Mouse (Mus musculus) midbrain, embryonic 14.5 days (tissue): ENCODE measurements around the gene Nup205. TPM values are rescaled to one million over a fixed set of nuclear protein-coding genes. Genes with fewer than 3 reads are reported as not detected.

Experiments
- ATAC-seq: fragments of 200-750 bp; cut with Nextera tagmentation; 2 replicates; pipeline ENCODE4 v1.8.0; 2017; ENCODE audit warnings: moderate number of reproducible peaks, moderate library complexity; ENCODE audit not compliant: low FRiP score, low TSS enrichment
- DNase-seq: peaks from one replicate; pipeline ENCODE4 v3.0.0-alpha.2; 2015
- H3K27ac ChIP-seq: fragments of 300-500 bp; sonication (generic); replicated peaks from 2 replicates; pipeline ENCODE4 v1.5.1; 2014; ENCODE audit warnings: mild to moderate bottlenecking, low read depth, low read length, moderate library complexity
- H3K27me3 ChIP-seq: fragments of 300-500 bp; sonication (generic); 2 replicates; pipeline ENCODE4 v1.6.1; 2014; ENCODE audit warnings: low read length, control low read depth, mixed read lengths; ENCODE audit not compliant: control insufficient read depth, insufficient read depth
- H3K36me3 ChIP-seq: fragments of 300-500 bp; sonication (generic); 2 replicates; pipeline ENCODE4 v1.6.1; 2014; ENCODE audit warnings: low read length, control low read depth; ENCODE audit not compliant: control insufficient read depth, insufficient read depth
- H3K4me1 ChIP-seq: fragments of 300-500 bp; sonication (generic); 2 replicates; pipeline ENCODE4 v1.6.1; 2014; ENCODE audit warnings: mild to moderate bottlenecking, antibody characterized with exemption, low read length, control low read depth; ENCODE audit not compliant: control insufficient read depth, insufficient read depth
- H3K4me2 ChIP-seq: fragments of 300-500 bp; sonication (generic); 2 replicates; pipeline ENCODE4 v1.6.1; 2014; ENCODE audit warnings: mild to moderate bottlenecking, low read length, moderate library complexity
- H3K4me3 ChIP-seq: fragments of 300-500 bp; sonication (generic); replicated peaks from 2 replicates; pipeline ENCODE4 v1.5.1; 2014; ENCODE audit warnings: low read depth, low read length
- H3K9ac ChIP-seq: fragments of 300-500 bp; sonication (generic); replicated peaks from 2 replicates; pipeline ENCODE4 v1.6.1; 2014; ENCODE audit warnings: mild to moderate bottlenecking, low read length, moderate library complexity
- H3K9me3 ChIP-seq: fragments of 300-500 bp; sonication (generic); 2 replicates; pipeline ENCODE4 v1.6.1; 2016; ENCODE audit warnings: low read length, control low read depth, mixed read lengths; ENCODE audit not compliant: control insufficient read depth
- whole genome bisulfite sequencing: fragments of 180-500 bp; shearing (Covaris S2); extraction: QIAGEN DNeasy Blood & Tissue Kit; methylation state at CpG from one replicate; pipeline ENCODE4 v1.1.7; 2014; 5-methylcytosine and 5-hydroxymethylcytosine counted together
- polyA plus RNA-seq: library from polyadenylated mRNA; unstranded; fragments of >200 nt; fragmentation: Nextera tagmentation; extraction: Ambion mirVana; gene quantifications from 2 replicates; pipeline ENCODE4 v1.2.1, GENCODE M21; 2014

Gene Nup205
- 26.2 and 37.0 TPM in 2 replicates for polyA plus RNA-seq

DNA sequence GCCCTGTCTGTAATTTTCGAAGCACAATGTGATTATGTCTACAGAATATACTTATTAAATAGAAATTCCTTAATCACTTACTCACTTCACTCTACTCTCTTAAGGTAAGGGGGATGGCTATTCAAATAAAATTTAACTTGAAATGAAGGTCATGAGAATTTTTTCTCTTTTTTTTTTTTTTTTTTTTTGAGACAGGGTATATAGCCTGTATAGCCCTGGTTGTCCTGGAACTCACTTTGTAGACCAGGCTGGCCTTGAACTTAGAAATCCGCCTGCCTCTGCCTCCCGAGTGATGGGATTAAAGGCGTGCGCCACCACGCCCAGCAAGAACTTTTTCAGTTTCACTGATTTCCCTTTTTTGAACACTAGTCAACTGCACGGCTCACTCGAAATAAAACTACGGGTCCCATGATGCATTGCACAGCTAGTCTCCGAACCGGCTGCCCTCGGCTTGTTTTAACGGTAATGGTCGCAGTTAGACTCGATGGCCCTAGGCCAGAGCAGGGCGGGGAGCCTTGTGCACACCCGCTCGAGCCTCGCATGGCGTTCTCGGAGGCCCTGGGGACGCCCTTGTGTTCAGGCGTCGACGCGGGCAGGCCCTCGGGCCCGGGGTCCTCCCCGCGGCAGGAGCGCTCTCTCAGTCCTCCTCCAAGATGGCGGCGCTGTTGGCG lies at the start of gene Nup205:
Gene Nup205, plus strand, starts transcription at position 443 of the 671 bp plus-strand sequence.
- WGBS = 3% methylated on average over 34 of the region's 34 CpGs
- no peaks in the 10 kb centered on the region for H3K27me3 ChIP-seq
- no peaks in the 10 kb centered on the region for H3K4me1 ChIP-seq
- H3K4me3 ChIP-seq = peak within 1 kb of the TSS; percentile 94
- no peaks in the 10 kb centered on the region for H3K36me3 ChIP-seq
- DNase-seq (peak; percentile 91), ATAC-seq (peak; percentile 93)
- no peaks in the 10 kb centered on the region for H3K9me3 ChIP-seq
- H3K27ac ChIP-seq = peak within 1 kb of the TSS; percentile 99
- peak within 1 kb of the TSS; percentile 89 for H3K9ac ChIP-seq
- H3K4me2 ChIP-seq = peak within 1 kb of the TSS; percentile 83

GRCm38 (mm10) chr6:35132806-35133205 lies 44.4 kb upstream of the Nup205 start:
- ATAC-seq (peak; percentile 6; the same call in 1 of the 2 replicates), DNase-seq (peak; percentile 39)
- Histone ChIP-seq H3K9me3 (no peaks in the 10 kb centered on the region), H3K4me3 (peak overlapping the region; percentile 67), H3K36me3 (no peaks in the 10 kb centered on the region), H3K4me1 (peaks cover 10% of the 10 kb centered on the region), H3K27ac (peak overlapping the region; percentile 89), H3K27me3 (no peaks in the 10 kb centered on the region), H3K4me2 (peak overlapping the region; percentile 74), H3K9ac (peak overlapping the region; percentile 82)
- under 1% methylated on average over 11 of the region's 11 CpGs for WGBS

DNA sequence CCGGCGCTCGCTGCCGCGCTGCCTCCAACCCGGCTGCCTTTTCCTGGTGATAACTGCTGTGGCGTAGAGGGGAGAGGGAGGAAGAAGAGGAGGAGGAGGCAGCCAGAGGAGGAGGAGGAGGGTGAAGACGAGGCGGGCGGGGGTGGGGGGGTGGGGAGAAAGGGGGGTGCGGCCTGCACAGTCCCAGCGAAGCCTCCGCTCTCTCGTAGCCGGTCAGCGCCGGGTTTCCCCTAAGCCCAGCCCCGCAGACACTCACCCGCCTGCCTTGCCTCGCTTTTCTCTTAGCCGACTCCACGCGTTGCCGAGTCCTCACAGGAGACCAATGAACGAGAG lies 44.0 kb upstream of the Nup205 start:
- peak overlapping the region; percentile 82 for H3K9ac ChIP-seq
- no peaks in the 10 kb centered on the region for H3K9me3 ChIP-seq
- 1% methylated on average over 21 of the region's 25 CpGs for WGBS
- ATAC-seq = peak; percentile 90
- no peaks in the 10 kb centered on the region for H3K27me3 ChIP-seq
- H3K27ac ChIP-seq = peak overlapping the region; percentile 89
- no peak for DNase-seq
- no peaks in the 10 kb centered on the region for H3K36me3 ChIP-seq
- H3K4me1 ChIP-seq = peaks cover 10% of the 10 kb centered on the region
- peak overlapping the region; percentile 67 for H3K4me3 ChIP-seq
- H3K4me2 ChIP-seq = peak overlapping the region; percentile 74

- Histone ChIP-seq H3K4me3 (peak within 1 kb of the TSS; percentile 67), H3K4me1 (peaks cover 10% of the 10 kb centered on the region), H3K36me3 (no peaks in the 10 kb centered on the region), H3K4me2 (peak within 1 kb of the TSS; percentile 76), H3K9ac (peak within 1 kb of the TSS; percentile 82), H3K27ac (peak within 1 kb of the TSS; percentile 89), H3K27me3 (no peaks in the 10 kb centered on the region), H3K9me3 (no peaks in the 10 kb centered on the region)
- DNase-seq (peak; percentile 99), ATAC-seq (peak; percentile 99)
- WGBS = under 1% methylated on average over 55 of the region's 55 CpGs
Measured at GRCm38 (mm10) chr6:35133579-35134488, 43.4 kb upstream of the Nup205 start, which contains the start of gene Cnot4. Cnot4 (minus strand) TSS chr6:35133724.

DNA sequence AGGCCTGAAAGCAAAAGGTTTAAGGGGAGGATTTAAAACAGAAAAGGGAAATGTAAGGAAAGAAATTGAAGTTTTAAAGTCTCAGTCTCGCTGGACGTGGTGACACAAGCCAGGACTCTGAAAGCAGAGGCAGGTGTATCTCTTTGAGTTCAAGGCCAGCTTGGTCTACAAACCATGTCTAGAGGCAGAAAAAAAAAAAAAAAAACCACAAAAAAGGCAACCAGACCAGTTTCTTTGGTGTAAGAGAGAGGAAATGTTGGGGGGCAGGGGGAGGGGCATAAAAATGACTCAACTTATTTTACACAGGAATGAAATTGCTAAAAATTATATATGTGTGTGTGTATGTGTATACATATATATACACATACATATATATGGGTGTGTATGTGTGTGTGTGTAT lies 42.4 kb upstream of the Nup205 start:
- Histone ChIP-seq H3K9ac (no peak overlapping the region), H3K27ac (no peak overlapping the region), H3K4me2 (peak overlapping the region; percentile 76; the same call in 1 of the 2 replicates), H3K36me3 (no peaks in the 10 kb centered on the region), H3K4me3 (no peak overlapping the region), H3K27me3 (no peaks in the 10 kb centered on the region), H3K9me3 (no peaks in the 10 kb centered on the region), H3K4me1 (peaks cover 10% of the 10 kb centered on the region)
- DNase-seq (no peak), ATAC-seq (no peak)
- WGBS = 62% methylated on average over 2 of the region's 2 CpGs

DNA sequence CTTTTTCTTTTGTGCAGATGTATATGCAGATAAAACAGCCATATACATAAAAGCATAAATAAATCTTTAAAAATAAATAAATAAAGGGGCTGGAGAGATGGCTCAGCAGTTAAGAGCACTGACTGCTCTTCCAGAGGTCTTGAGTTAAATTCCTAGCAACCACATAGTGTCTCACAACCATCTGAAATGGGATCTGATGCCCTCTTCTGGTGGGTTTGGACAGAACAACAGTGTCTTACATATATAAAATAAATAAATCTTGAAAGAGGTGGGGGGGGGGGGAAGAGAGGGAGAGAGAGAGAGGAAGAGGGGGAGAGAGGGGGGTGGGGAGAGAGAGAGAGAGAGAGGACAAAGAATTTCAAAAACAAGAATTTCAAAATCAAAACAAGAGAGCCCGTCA lies 36.9 kb upstream of the Nup205 start:
- Histone ChIP-seq H3K27ac (no peak overlapping the region), H3K9me3 (peaks cover under 1% of the 10 kb centered on the region; the same call in 1 of the 2 replicates), H3K9ac (no peak overlapping the region), H3K4me3 (no peak overlapping the region), H3K36me3 (no peaks in the 10 kb centered on the region), H3K27me3 (no peaks in the 10 kb centered on the region), H3K4me2 (no peak overlapping the region), H3K4me1 (no peaks in the 10 kb centered on the region)
- WGBS = 85% methylated on average over 1 of the region's 1 CpGs
- DNase-seq = no peak
- no peak for ATAC-seq

- 84% methylated on average over 2 of the region's 2 CpGs for WGBS
- H3K4me3 ChIP-seq = no peak overlapping the region
- no peak for ATAC-seq
Measured at GRCm38 (mm10) chr6:35145569-35145968, 31.7 kb upstream of the Nup205 start.

DNA sequence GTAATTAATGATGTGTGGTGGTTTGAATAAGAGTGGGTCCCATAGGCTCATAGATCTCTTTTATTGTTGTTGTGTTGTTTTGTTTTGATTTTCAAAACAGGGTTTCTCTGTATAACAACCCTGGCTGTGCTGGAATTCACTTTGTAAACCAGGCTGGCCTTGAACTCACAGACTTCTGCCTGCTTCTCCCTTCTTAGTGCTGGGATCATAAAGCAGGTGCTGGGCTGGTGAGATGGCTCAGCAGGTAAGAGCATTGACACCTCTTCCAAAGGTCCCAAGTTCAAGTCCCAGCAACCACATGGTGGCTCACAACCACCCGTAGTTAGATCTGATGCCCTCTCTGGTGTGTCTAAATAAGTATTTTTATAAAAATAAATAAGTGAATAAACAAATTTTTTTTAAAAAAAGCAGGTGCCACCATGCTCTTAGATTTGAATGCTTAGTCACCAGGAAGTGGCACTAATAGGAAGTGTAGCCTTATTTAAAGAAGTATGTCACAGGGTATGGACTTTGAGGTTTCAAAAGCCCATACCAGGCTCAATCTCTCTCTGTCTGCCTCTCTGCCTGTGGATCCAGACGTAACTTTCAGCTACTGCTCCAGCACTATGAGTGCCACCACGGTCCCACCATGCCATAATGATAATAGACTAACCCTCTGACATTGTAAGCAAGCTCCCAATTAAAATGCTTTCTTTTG lies 29.3 kb upstream of the Nup205 start:
- no peak overlapping the region for H3K4me3 ChIP-seq
- peaks cover 7% of the 10 kb centered on the region; the same call in 1 of the 2 replicates for H3K9me3 ChIP-seq
- no peak overlapping the region for H3K4me2 ChIP-seq
- no peak overlapping the region for H3K27ac ChIP-seq
- no peaks in the 10 kb centered on the region for H3K36me3 ChIP-seq
- no peak overlapping the region for H3K9ac ChIP-seq
- H3K27me3 ChIP-seq = no peaks in the 10 kb centered on the region
- ATAC-seq = no peak
- 91% methylated on average over 3 of the region's 3 CpGs for WGBS
- DNase-seq = no peak
- H3K4me1 ChIP-seq = no peaks in the 10 kb centered on the region

More at GRCm38 (mm10) chr6:35145569-35145968, 31.7 kb upstream of the Nup205 start:
- peaks cover 7% of the 10 kb centered on the region; the same call in 1 of the 2 replicates for H3K9me3 ChIP-seq
- no peaks in the 10 kb centered on the region for H3K27me3 ChIP-seq
- H3K27ac ChIP-seq = no peak overlapping the region
- H3K9ac ChIP-seq = no peak overlapping the region
- no peak overlapping the region for H3K4me2 ChIP-seq
- H3K36me3 ChIP-seq = no peaks in the 10 kb centered on the region
- H3K4me1 ChIP-seq = no peaks in the 10 kb centered on the region
- DNase-seq = no peak
